Mouse (Mus musculus): Measurements from ENCODE around the gene Pip4k2a. TPM values are rescaled to one million over a fixed set of nuclear protein-coding genes. Genes with fewer than 3 reads are reported as not detected.

Gene Pip4k2a
- total and polyA plus RNA-seq, 3 experiments: 33.9 to 102 (median 72.3) TPM

DNA sequence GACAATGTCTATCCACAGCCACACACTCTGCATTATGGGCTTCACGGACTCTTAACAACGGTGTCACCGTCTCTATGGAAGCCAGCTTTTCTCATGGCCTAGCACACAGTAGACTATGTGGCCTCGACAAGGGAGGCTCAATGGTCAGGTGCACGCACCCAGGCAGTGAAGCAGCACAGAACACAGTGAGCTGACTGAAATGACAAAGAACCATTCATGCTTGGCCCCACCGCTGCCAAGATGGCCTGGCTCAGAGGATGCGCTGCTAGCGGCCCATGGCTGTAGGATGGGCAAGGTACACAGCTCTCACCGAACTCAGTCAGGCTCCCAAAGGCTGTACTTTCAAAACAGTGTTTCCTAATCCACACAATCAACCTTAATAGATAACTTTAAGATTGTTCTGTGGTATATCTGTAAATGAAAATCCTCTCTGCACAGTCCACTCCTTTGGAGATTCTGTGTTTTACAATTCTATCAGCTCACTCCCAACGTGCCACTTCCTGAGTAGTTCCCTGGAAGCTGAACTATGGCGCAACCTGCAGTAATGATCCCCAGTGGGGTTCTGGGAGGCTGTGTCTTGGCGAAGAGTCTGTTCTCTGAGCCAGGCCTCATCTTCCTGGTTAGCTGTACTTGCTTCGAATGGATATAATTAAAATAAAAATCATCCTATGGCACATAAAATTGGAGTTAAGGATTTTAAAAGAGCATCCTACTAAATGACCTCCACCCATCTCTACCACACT, 67.4 kb downstream of the Pip4k2a start:
- H3K4me3 ChIP-seq (ENCODE audit: low read depth, low read length): no peak overlapping the region
- DNase-seq (ENCODE audit: low spot score) (no peak), ATAC-seq (ENCODE audit: extremely low read depth, insufficient number of reproducible peaks, low FRiP score, poor library complexity, severe bottlenecking) (no peak)
- H3K9me3 ChIP-seq (replicated peaks): no peaks in the 10 kb centered on the region
- peaks cover 70% of the 10 kb centered on the region for H3K4me1 ChIP-seq (ENCODE audit: insufficient read depth, low read depth, low read length)
- H3K36me3 ChIP-seq (replicated peaks): peaks cover 59% of the 10 kb centered on the region
- no peaks in the 10 kb centered on the region for H3K27me3 ChIP-seq (ENCODE audit: insufficient read depth, low read length)
- TF ChIP-seq CTCF (IDR thresholded peaks at IDR 0.05; ENCODE audit: low read depth, low read length) (no peak), TAL1 (conservative IDR thresholded peaks at IDR 0.05; ENCODE audit: low read depth, low read length) (no peak), POLR2AphosphoS5 (IDR thresholded peaks at IDR 0.05; ENCODE audit: insufficient replicate concordance, low read depth, low read length) (no peak), GATA1 (IDR thresholded peaks at IDR 0.05; ENCODE audit: borderline replicate concordance, low read length) (no peak), GATA2 (IDR thresholded peaks at IDR 0.05; ENCODE audit: borderline replicate concordance, low read depth, low read length) (no peak)

DNA sequence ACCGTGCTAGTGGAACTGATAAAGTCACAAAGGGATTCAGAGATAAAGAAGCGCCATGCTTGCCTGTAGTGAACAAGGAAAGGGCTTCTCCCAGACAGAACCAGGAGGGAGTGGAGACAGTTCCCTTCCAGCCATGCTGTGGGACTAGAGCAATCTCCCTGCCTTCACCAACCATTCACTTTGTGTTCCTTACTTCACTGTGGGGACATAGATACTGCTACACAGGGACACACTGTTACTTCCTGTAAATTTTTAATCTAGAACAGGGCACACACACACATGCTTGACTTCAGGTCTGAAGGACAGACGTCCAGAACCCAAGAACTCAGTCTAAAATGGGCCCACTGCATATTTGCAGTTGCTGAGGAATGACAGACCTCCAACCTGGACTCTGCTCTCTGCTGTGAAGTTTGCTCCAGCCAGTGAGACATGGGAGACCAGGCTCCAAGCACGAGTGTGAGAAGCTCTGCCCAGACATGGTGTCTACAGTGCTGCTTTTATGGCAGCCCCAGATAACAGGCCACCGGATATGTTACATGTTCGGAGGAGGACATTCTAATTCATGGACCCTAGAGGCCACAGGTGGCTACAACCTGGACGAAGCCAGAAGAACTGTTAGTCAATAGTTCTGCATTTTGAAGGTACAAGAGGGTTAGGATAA, 69.2 kb downstream of the Pip4k2a start:
- DNase-seq (ENCODE audit: low spot score) (no peak), ATAC-seq (ENCODE audit: extremely low read depth, insufficient number of reproducible peaks, low FRiP score, poor library complexity, severe bottlenecking) (no peak)
- H3K9me3 ChIP-seq (replicated peaks): no peaks in the 10 kb centered on the region
- peaks cover 61% of the 10 kb centered on the region for H3K36me3 ChIP-seq (replicated peaks)
- no peaks in the 10 kb centered on the region for H3K27me3 ChIP-seq (ENCODE audit: insufficient read depth, low read length)
- peaks cover 70% of the 10 kb centered on the region for H3K4me1 ChIP-seq (ENCODE audit: insufficient read depth, low read depth, low read length)
- no peak overlapping the region; the same call in 1 of the 2 replicates for H3K4me3 ChIP-seq (ENCODE audit: low read depth, low read length)
- TF ChIP-seq GATA2 (IDR thresholded peaks at IDR 0.05; ENCODE audit: borderline replicate concordance, low read depth, low read length) (no peak), TAL1 (conservative IDR thresholded peaks at IDR 0.05; ENCODE audit: low read depth, low read length) (no peak), POLR2AphosphoS5 (IDR thresholded peaks at IDR 0.05; ENCODE audit: insufficient replicate concordance, low read depth, low read length) (no peak), CTCF (IDR thresholded peaks at IDR 0.05; ENCODE audit: low read depth, low read length) (no peak), GATA1 (IDR thresholded peaks at IDR 0.05; ENCODE audit: borderline replicate concordance, low read length) (no peak)

DNA sequence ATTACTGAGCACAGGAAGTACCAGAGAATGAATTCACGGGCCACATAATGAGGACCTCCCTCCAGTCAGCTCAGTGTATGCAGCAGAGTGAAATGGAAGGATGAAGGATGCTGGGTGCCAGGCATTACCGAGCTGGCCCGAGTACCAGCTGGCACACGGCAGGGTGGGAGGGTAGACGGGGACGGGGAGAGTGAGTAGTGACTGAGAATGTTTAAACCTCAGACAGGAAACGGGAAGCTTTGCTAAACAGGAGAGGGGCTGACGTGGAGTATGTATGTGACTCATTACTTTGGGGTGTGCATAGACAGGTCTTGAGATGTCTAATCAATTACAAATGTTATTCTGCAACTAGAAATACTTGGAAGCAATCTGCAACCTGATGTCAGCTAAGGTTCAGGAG, 69.7 kb downstream of the Pip4k2a start:
- TF ChIP-seq CTCF (IDR thresholded peaks at IDR 0.05; ENCODE audit: low read depth, low read length): no peak
- TF ChIP-seq TAL1 (conservative IDR thresholded peaks at IDR 0.05; ENCODE audit: low read depth, low read length): no peak
- TF ChIP-seq GATA2 (IDR thresholded peaks at IDR 0.05; ENCODE audit: borderline replicate concordance, low read depth, low read length): no peak
- no peak for TF ChIP-seq GATA1 (IDR thresholded peaks at IDR 0.05; ENCODE audit: borderline replicate concordance, low read length)
- no peak for TF ChIP-seq POLR2AphosphoS5 (IDR thresholded peaks at IDR 0.05; ENCODE audit: insufficient replicate concordance, low read depth, low read length)
- DNase-seq (ENCODE audit: low spot score) (no peak), ATAC-seq (ENCODE audit: extremely low read depth, insufficient number of reproducible peaks, low FRiP score, poor library complexity, severe bottlenecking) (peak; percentile 56; the same call in 1 of the 2 replicates)
- Histone ChIP-seq H3K9me3 (replicated peaks) (no peaks in the 10 kb centered on the region), H3K36me3 (replicated peaks) (peaks cover 58% of the 10 kb centered on the region), H3K27me3 (ENCODE audit: insufficient read depth, low read length) (no peaks in the 10 kb centered on the region), H3K4me1 (ENCODE audit: insufficient read depth, low read depth, low read length) (peaks cover 70% of the 10 kb centered on the region), H3K4me3 (ENCODE audit: low read depth, low read length) (peak overlapping the region; percentile 36; the same call in 1 of the 2 replicates)

- Histone ChIP-seq H3K36me3 (replicated peaks) (peaks cover 56% of the 10 kb centered on the region), H3K9me3 (replicated peaks) (no peaks in the 10 kb centered on the region), H3K27me3 (ENCODE audit: insufficient read depth, low read length) (no peaks in the 10 kb centered on the region), H3K4me1 (ENCODE audit: insufficient read depth, low read depth, low read length) (peaks cover 78% of the 10 kb centered on the region), H3K4me3 (ENCODE audit: low read depth, low read length) (no peak overlapping the region)
- no peak for ATAC-seq (ENCODE audit: extremely low read depth, insufficient number of reproducible peaks, low FRiP score, poor library complexity, severe bottlenecking)
- no peak for DNase-seq (ENCODE audit: low spot score)
- TF ChIP-seq TAL1 (conservative IDR thresholded peaks at IDR 0.05; ENCODE audit: low read depth, low read length) (no peak), POLR2AphosphoS5 (IDR thresholded peaks at IDR 0.05; ENCODE audit: insufficient replicate concordance, low read depth, low read length) (no peak), GATA1 (IDR thresholded peaks at IDR 0.05; ENCODE audit: borderline replicate concordance, low read length) (no peak), CTCF (IDR thresholded peaks at IDR 0.05; ENCODE audit: low read depth, low read length) (no peak), GATA2 (IDR thresholded peaks at IDR 0.05; ENCODE audit: borderline replicate concordance, low read depth, low read length) (no peak)
Observed at GRCm38 (mm10) chr2:18923806-18924595, 73.9 kb downstream of the Pip4k2a start.

DNA sequence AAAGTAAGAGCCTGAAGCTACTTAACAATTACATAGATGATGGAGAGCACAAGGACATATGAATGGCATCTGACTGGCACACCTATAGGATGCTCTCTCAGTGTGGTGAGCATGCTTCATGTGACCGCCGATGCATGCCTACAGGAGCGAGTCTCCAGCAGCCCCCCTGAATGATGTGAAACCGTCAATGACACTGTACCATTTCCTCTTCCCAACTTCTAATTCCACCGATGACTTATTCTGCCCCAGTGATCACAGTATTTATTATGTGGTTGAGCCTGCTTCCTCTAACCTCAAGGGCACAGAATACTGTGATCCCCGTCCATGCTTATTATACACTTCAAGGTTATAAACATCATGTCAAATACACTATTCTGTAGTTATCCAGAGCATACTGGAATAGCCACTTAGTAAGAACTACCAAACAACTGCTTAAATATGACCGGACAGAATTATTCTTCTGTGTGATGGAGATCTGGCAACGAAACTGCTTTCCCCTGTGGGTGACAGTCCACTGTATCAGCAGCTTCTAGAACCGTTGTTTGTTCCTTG, 74.8 kb downstream of the Pip4k2a start:
- ATAC-seq (ENCODE audit: extremely low read depth, insufficient number of reproducible peaks, low FRiP score, poor library complexity, severe bottlenecking) (no peak), DNase-seq (ENCODE audit: low spot score) (no peak)
- H3K9me3 ChIP-seq (replicated peaks): no peaks in the 10 kb centered on the region
- TF ChIP-seq CTCF (IDR thresholded peaks at IDR 0.05; ENCODE audit: low read depth, low read length) (no peak), POLR2AphosphoS5 (IDR thresholded peaks at IDR 0.05; ENCODE audit: insufficient replicate concordance, low read depth, low read length) (no peak), TAL1 (conservative IDR thresholded peaks at IDR 0.05; ENCODE audit: low read depth, low read length) (no peak), GATA1 (IDR thresholded peaks at IDR 0.05; ENCODE audit: borderline replicate concordance, low read length) (no peak), GATA2 (IDR thresholded peaks at IDR 0.05; ENCODE audit: borderline replicate concordance, low read depth, low read length) (no peak)
- peaks cover 56% of the 10 kb centered on the region for H3K36me3 ChIP-seq (replicated peaks)
- H3K4me3 ChIP-seq (ENCODE audit: low read depth, low read length): no peak overlapping the region
- peaks cover 78% of the 10 kb centered on the region for H3K4me1 ChIP-seq (ENCODE audit: insufficient read depth, low read depth, low read length)
- no peaks in the 10 kb centered on the region for H3K27me3 ChIP-seq (ENCODE audit: insufficient read depth, low read length)

Data from G1E (cell line).